Mouse (Mus musculus) left cerebral cortex, postnatal 36 days (tissue): Measurements from ENCODE around the gene Ift20. TPM values are rescaled to one million over a fixed set of nuclear protein-coding genes. Genes with fewer than 3 reads are reported as not detected.

Source experiments
- DNase-seq, 2 experiments: peaks; one replicate each; pipeline ENCODE4 v3.0.0; 2021 to 2022; ENCODE audit warnings: low spot score in 2 of 2, mixed read lengths in 1 of 2
- intact Hi-C: fragments of 180-260 bp; cut with DNase I; formaldehyde crosslinking; loops from one replicate; pipeline ENCODE4 v1.15.1; 2025
- total RNA-seq, 2 experiments: library from RNA; stranded (reverse); gene quantifications; 2 replicates each; pipeline ENCODE4 v1.2.3; 2021

Ift20 gene
- total RNA-seq = 10 to 100 TPM; 85.7 to 93.9 TPM

GRCm38 (mm10) chr11:78536080-78536689 is at the start of gene Ift20, which contains the start of gene Tnfaip1:
Ift20 (plus strand) TSS chr11:78536361.
Tnfaip1 (minus strand) TSS chr11:78536332.
- peak; percentile 97 to 98 for DNase-seq
- intact Hi-C loops = loop anchor here (1.0 to 2.0 kb wide), 2 partner anchors 14 to 23 kb away; partner anchors contain the start of genes Poldip2, Tmem199 and Tmem97

GRCm38 (mm10) chr11:78488168-78488567 is 48.0 kb upstream of the Ift20 start:
- intact Hi-C loops = no loop called here
- DNase-seq = peak; percentile 54 to 73

DNA sequence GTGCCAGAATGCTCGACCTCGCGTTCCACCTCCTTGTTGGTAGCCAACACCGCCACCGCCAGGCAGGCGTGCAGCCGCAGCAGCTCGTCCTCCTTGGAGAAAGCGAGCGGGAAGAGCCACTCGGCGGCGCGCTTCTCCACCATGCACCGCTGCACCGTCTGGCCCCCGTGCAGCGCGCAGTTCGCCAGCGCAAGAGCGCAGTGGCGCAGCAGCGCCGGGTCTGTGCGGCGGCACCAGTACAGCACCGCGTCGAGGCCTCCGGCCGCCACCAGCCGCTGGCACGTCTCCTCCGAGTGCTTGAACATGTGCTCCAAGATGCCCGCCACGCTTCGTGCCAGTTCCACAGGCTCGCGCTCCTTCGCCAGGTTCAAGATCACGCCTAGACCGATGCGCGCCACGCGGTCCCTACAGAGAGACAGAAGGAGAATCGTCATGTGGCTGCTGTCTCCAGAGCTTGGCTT is 45.4 kb upstream of the Ift20 start:
- peak; percentile 57 to 71 for DNase-seq
- intact Hi-C loops = no loop called here

DNA sequence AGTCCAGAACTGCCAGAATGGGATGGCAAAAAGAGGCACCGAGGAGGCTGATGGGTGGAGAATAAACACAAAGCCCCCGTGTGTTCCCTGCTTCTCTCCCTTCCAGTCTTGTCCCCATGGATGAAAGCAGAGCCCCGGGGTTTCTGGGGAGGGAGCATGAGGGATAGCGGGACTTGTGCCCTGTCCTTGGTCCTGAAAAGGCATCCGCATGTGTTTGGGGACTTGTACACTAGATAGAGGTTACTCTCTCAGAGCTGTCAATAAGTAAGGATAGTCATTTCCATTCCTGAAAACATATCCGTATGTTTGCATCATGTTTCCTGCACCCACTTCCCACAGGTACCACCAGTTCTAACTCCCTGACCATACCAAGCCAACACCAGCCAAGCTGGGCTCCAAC is 40.3 kb upstream of the Ift20 start:
- DNase-seq = no peak
- intact Hi-C loops = no loop called here

DNA sequence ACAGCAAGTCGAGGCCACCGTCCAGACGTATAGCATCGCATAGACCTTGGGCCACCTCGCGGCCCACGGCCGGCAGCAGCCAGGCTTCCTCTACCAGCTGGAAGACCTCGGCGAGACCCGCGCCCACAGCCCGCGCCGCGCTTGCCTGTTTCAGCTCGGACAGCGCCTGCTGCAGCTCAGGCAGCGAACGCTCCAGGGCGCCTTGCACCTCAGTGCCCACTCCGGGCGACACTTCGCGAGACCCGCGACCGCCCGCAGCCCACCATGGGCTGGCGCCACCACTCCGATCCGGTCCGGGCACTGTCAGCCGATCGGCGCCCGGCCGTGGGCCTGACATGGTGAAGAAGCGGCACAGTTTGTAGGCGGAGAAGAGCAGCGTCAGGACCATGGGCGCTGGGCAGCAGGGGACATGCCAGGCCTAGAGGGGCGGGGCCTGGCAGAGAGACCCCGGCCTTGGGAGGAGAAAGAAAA is 39.1 kb upstream of the Ift20 start:
- intact Hi-C loops = no loop called here
- DNase-seq = peak; percentile 67 to 70

DNA sequence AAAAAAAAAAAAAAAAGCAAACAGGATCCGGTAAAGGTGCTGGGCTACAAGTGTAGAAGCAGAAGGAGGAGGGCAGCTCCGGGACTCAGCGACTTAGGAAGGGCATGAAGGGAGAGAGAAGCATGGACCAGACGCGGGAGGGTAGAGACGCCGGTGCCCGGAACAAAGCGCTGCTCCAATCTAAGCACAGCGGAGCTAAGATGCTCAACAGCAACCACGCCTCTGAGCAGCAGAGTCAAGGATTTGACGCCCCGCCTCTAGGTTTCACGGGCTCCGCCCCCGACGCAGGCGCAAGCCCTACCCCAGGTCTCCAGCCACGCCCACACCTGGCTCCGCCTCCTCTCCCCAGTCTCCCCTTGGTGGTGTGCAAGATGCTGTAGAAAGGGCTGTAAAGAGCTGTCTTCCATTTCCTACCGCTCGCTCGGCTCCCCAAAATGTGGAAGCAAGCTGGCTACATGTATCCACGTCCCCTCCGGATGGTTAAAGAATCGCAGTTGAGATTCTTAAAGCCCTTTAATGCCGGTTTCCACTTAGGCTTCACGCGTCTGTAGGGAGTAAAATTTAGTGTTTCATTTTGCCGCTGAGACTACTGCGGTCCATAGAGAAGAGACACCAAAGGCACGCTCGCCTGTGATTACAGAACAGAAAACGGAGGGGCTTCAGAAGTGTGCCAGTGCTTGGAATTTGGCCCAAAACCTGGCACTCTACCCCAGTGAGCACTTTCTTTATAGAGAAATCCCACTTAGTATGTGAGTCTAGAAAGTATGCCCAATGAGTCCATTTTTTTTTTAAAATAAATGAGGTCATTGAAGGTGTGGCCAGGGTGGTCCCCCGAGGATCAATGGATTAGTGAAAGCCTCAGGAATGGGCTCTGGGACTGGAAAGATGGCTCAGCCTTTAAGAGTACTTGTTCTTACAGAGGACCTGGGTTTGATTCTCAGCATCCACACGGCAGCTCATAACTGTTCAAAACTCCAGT is 38.3 kb upstream of the Ift20 start, which contains the start of gene Sarm1:
TSS of gene Sarm1 (minus strand) at position 211 of the 979 bp plus-strand sequence.
- peak; percentile 92 to 94 for DNase-seq
- intact Hi-C loops = no loop called here

GRCm38 (mm10) chr11:78499004-78499403 is 37.2 kb upstream of the Ift20 start, which contains the start of gene Vtn:
Vtn (plus strand) TSS chr11:78499091.
- intact Hi-C loops = no loop called here
- DNase-seq = no peak

- intact Hi-C loops = no loop called here
- no peak for DNase-seq
These were observed 36.6 kb upstream of the Ift20 start for GRCm38 (mm10) chr11:78499543-78499942.

- intact Hi-C loops = no loop called here
- DNase-seq = no peak
These were observed 35.4 kb upstream of the Ift20 start for GRCm38 (mm10) chr11:78500623-78501202.

DNA sequence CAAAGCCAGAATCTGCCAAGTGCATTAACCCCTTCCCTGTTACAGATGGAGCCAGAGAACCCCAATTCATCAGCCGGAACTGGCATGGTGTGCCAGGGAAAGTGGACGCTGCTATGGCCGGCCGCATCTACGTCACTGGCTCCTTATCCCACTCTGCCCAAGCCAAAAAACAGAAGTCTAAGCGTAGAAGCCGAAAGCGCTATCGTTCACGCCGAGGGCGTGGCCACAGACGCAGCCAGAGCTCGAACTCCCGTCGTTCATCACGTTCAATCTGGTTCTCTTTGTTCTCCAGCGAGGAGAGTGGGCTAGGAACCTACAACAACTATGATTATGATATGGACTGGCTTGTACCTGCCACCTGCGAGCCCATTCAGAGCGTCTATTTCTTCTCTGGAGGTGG is 34.6 kb upstream of the Ift20 start:
- intact Hi-C loops = no loop called here
- DNase-seq = no peak

- DNase-seq = peak in 1 of 2 experiments; percentile 50
- intact Hi-C loops = no loop called here
These were observed 33.1 kb upstream of the Ift20 start, which contains the start of gene Sebox for GRCm38 (mm10) chr11:78502909-78503650. Sebox (plus strand) TSS chr11:78503447.

DNA sequence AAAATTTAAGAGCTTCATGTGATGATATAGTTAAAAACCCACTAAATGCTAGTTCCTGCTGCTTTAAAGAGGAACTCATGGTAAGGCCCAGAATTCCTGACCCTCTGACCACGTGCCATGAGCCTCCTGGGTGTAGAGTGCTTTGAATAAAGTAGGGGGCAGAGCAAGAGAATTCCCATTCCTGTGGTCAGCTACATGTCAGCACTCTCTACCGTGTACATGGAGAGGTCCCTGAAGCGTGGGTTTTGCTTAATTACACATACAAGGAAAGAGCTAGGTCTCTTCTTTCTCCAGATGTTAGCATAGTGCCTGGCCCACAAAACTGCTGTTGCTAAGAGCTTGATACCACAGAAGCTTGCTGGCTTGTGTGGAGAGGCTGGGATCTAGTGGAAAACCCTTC is 30.7 kb upstream of the Ift20 start:
- intact Hi-C loops = no loop called here

DNA sequence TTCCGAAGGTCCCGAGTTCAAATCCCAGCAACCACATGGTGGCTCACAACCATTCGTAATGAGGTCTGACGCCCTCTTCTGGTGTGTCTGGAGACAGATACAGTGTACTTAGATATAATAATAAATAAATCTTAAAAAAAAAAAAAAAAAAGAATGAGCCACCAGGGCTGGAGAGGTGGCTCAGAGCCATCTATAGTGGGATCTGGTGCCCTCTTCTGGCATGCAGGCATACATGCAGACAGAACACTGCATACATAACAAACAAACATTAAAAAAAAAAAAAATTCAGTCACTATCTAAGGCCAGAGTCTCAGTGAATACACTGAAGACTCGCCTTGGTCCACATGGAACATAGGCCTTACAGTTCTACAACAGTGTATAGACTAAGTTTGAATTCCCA is 27.0 kb upstream of the Ift20 start:
- DNase-seq = no peak
- intact Hi-C loops = no loop called here

More for the DNA sequence above, 30.7 kb upstream of the Ift20 start:
- DNase-seq = no peak

DNA sequence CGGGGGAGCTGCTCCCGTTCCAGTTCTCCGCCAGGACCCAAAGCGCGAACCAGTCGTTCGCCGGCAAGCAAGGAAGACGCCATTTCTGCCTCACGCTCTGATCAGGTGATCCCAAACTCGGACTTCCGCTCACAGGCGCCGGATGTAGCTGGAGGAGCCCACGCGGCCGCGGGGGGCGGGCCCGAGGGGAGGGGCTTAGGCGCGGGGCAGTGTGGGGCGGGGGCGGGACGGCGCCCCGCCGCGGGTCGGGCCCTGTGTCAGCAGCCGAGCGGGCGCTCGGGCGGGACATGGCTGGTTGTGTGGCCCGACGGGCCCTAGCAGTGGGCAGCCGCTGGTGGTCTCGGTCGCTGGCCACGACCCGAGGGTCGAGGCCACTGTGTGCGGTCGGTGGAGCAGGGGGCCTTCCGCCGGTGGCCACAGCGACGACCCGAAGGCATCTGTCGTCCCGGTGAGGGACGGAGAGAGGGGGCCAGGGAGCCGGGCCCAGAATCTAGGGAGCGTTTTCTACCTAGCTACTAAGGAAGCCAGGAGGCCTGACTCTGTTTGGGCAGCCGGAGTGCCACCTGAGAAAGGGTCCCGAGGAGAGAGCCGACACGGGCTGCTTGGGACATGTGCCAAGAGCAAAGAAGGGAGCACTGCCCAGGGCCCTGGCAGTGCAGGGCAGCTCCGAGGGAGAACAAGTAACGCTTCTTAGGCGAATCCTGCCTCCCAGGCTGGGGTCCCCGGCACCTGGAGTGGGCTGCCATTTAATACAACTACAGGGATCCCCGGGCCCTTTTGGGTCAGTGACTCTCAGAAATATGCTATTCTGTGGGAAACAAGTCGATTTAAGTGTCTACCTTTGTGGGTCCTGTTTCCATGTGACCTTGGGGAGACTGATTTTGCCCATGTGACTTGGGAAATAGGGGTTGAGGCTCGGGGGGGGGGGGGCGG is 23.9 kb upstream of the Ift20 start, which contains the start of the genes Tmem199 and Poldip2:
TSS of gene Tmem199 (minus strand) at position 148 of the 933 bp plus-strand sequence.
TSS of gene Poldip2 (plus strand) at position 169 of the 933 bp plus-strand sequence.
- intact Hi-C loops = loop anchor here (2.0 kb wide), 1 partner anchor 25 kb away; the partner anchor contains the start of genes Ift20 and Tnfaip1

DNA sequence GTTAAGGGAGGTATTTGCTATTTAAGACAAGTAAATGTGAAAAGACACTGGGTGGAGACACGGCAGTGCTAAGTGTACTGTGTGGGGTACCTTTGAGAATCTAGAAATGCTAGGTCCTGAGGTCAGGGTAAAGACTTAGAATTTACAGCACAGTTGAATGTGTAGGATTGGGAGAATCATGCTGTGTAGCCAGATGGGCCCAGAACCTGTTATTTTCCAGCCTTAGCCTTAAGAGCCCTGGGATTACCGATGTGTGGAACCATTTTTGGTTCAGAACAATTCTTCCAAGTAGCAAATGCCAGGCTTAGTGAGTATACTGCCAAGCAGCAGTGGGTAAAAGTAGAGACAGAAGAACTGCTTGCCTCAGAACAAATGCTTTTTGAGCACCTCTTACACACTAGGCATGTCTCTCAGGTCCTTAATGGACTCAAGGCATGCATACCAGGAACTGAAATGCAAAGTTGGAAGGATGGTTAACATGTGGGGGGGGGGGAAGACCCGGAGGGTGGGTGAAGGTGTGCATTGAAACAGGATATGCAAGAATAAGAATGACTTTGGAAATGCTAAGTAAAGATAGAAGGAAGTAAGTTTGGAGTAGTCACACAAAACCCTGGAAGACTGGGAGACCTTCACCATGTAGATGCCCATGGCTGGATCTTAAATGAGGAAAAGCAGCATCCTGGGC is 22.9 kb upstream of the Ift20 start:
- intact Hi-C loops = loop anchor here (2.0 kb wide), 1 partner anchor 24 kb away; the partner anchor contains the start of genes Ift20 and Tnfaip1
- DNase-seq = no peak

More for the DNA sequence above, 23.9 kb upstream of the Ift20 start, which contains the start of the genes Tmem199 and Poldip2:
- DNase-seq = peak; percentile 88

- intact Hi-C loops = no loop called here
- DNase-seq = no peak
These were observed 20.4 kb upstream of the Ift20 start for GRCm38 (mm10) chr11:78515549-78516325.
